Mouse (Mus musculus) brown adipose tissue, adult 24 weeks (tissue): Measurements from ENCODE around the gene Ripor3. TPM values are rescaled to one million over a fixed set of nuclear protein-coding genes. Genes with fewer than 3 reads are reported as not detected.
A peak's percentile ranks its signal among the peaks of the same experiment; 100 is the strongest.

Experiments used
- H3K27ac ChIP-seq: fragments of 200-500 bp; replicated peaks from 2 replicates; pipeline ENCODE4 v1.5.1; 2012; ENCODE audit warnings: low read depth, mild to moderate bottlenecking, low read length
- H3K4me1 ChIP-seq: fragments of 200-500 bp; 2 replicates; pipeline ENCODE4 v1.6.1; 2012; ENCODE audit warnings: low read length, mixed read lengths; ENCODE audit not compliant: control insufficient read depth, insufficient read depth, insufficient read length
- H3K4me3 ChIP-seq: fragments of 200-500 bp; 2 replicates; pipeline ENCODE4 v1.5.1; 2012; ENCODE audit warnings: low read depth, mild to moderate bottlenecking, low read length, moderate library complexity; ENCODE audit not compliant: insufficient read depth
- polyA plus RNA-seq: library from polyadenylated mRNA; stranded (reverse); fragments of >200 nt; gene quantifications from 2 replicates; pipeline ENCODE4 v1.2.4, GENCODE M21; 2012; ENCODE audit not compliant: missing spikeins, insufficient read depth, insufficient read length

Gene Ripor3
- polyA plus RNA-seq, 1 experiment: not detected

GRCm38 (mm10) chr2:167959996-167960395 is 50.4 kb downstream of the Ripor3 start:
- H3K4me1 ChIP-seq: peaks cover 24% of the 10 kb centered on the region
- peak overlapping the region; percentile 45 for H3K27ac ChIP-seq
- H3K4me3 ChIP-seq: no peak overlapping the region

GRCm38 (mm10) chr2:167959384-167959911 is 51.0 kb downstream of the Ripor3 start:
- peaks cover 24% of the 10 kb centered on the region for H3K4me1 ChIP-seq
- H3K4me3 ChIP-seq: no peak overlapping the region

GRCm38 (mm10) chr2:167958843-167959242 is 51.6 kb downstream of the Ripor3 start:
- H3K27ac ChIP-seq: peak overlapping the region; percentile 35; the same call in 1 of the 2 replicates
- peaks cover 24% of the 10 kb centered on the region for H3K4me1 ChIP-seq
- H3K4me3 ChIP-seq: no peak overlapping the region

More at GRCm38 (mm10) chr2:167959384-167959911, 51.0 kb downstream of the Ripor3 start:
- H3K27ac ChIP-seq: peak overlapping the region; percentile 35

GRCm38 (mm10) chr2:167958082-167958788 is 52.2 kb downstream of the Ripor3 start:
- 0 out of 2 replicates have a peak overlapping the region, but pooled peaks have one; percentile 18 for H3K27ac ChIP-seq
- H3K4me1 ChIP-seq: peaks cover 24% of the 10 kb centered on the region
- no peak overlapping the region for H3K4me3 ChIP-seq

GRCm38 (mm10) chr2:167957539-167957938 is 52.9 kb downstream of the Ripor3 start:
- Histone ChIP-seq H3K4me3 (no peak overlapping the region), H3K4me1 (peaks cover 24% of the 10 kb centered on the region), H3K27ac (no peak overlapping the region)

GRCm38 (mm10) chr2:167954928-167955327 is 55.5 kb downstream of the Ripor3 start:
- Histone ChIP-seq H3K4me1 (peaks cover 33% of the 10 kb centered on the region), H3K27ac (no peak overlapping the region), H3K4me3 (no peak overlapping the region)

- H3K4me1 ChIP-seq: peaks cover 37% of the 10 kb centered on the region
- H3K4me3 ChIP-seq: no peak overlapping the region
- no peak overlapping the region for H3K27ac ChIP-seq
These were observed 56.6 kb downstream of the Ripor3 start for GRCm38 (mm10) chr2:167953819-167954218.

- no peak overlapping the region for H3K4me3 ChIP-seq
- peaks cover 40% of the 10 kb centered on the region for H3K4me1 ChIP-seq
- no peak overlapping the region for H3K27ac ChIP-seq
These were observed 58.9 kb downstream of the Ripor3 start for GRCm38 (mm10) chr2:167951301-167952211.

GRCm38 (mm10) chr2:167950681-167951080 is 59.7 kb downstream of the Ripor3 start:
- Histone ChIP-seq H3K4me3 (no peak overlapping the region), H3K4me1 (peaks cover 41% of the 10 kb centered on the region), H3K27ac (no peak overlapping the region)

GRCm38 (mm10) chr2:167949808-167950207 is 60.6 kb downstream of the Ripor3 start:
- H3K4me1 ChIP-seq: peaks cover 48% of the 10 kb centered on the region
- peak overlapping the region; percentile 59 for H3K27ac ChIP-seq
- H3K4me3 ChIP-seq: no peak overlapping the region

- H3K4me3 ChIP-seq: no peak overlapping the region
- H3K27ac ChIP-seq: peak overlapping the region; percentile 67
- peaks cover 53% of the 10 kb centered on the region for H3K4me1 ChIP-seq
These were observed 61.2 kb downstream of the Ripor3 start for GRCm38 (mm10) chr2:167949250-167949649.

- H3K4me1 ChIP-seq: peaks cover 58% of the 10 kb centered on the region
- peak overlapping the region; percentile 67 for H3K27ac ChIP-seq
- no peak overlapping the region for H3K4me3 ChIP-seq
These were observed 61.9 kb downstream of the Ripor3 start for GRCm38 (mm10) chr2:167948557-167948956.

- H3K27ac ChIP-seq: 0 out of 2 replicates have a peak overlapping the region, but pooled peaks have one; percentile 67
- H3K4me3 ChIP-seq: no peak overlapping the region
- peaks cover 63% of the 10 kb centered on the region for H3K4me1 ChIP-seq
These were observed 62.4 kb downstream of the Ripor3 start for GRCm38 (mm10) chr2:167948047-167948446.

- Histone ChIP-seq H3K4me3 (no peak overlapping the region), H3K4me1 (peaks cover 71% of the 10 kb centered on the region), H3K27ac (no peak overlapping the region)
These were observed 63.2 kb downstream of the Ripor3 start for GRCm38 (mm10) chr2:167947251-167947650.

- H3K4me3 ChIP-seq: no peak overlapping the region
- H3K4me1 ChIP-seq: peaks cover 65% of the 10 kb centered on the region
- no peak overlapping the region for H3K27ac ChIP-seq
These were observed 65.0 kb downstream of the Ripor3 start for GRCm38 (mm10) chr2:167945451-167945850.
